Mouse (Mus musculus): Measurements from ENCODE around the gene Tor3a.
A peak's percentile ranks its signal among the peaks of the same experiment; 100 is the strongest.
"Not testable (repeated sequence)": the region's sequence is repeated elsewhere in the genome, so short reads cannot be mapped to it uniquely, and the experiment has no call there.

The Tor3a gene

GRCm38 (mm10) chr1:156671921-156672320, 2.2 kb downstream of the Tor3a start:
- DNase-seq (ENCODE audit: low read depth, low spot score), result no peak

- no peak for DNase-seq (ENCODE audit: low read depth, low spot score)
Observed at GRCm38 (mm10) chr1:156669208-156669983, 4.8 kb downstream of the Tor3a start.

- no peak for DNase-seq (ENCODE audit: low read depth, low spot score)
Observed at GRCm38 (mm10) chr1:156668602-156669001, 5.6 kb downstream of the Tor3a start.

GRCm38 (mm10) chr1:156667141-156667926, 6.8 kb downstream of the Tor3a start:
- peak; percentile 26 for DNase-seq (ENCODE audit: low read depth, low spot score)

- DNase-seq (ENCODE audit: low read depth, low spot score), result no peak
Observed at GRCm38 (mm10) chr1:156665777-156666176, 8.4 kb downstream of the Tor3a start.

GRCm38 (mm10) chr1:156660660-156661236, 13.4 kb downstream of the Tor3a start:
- not testable (repeated sequence) for DNase-seq (ENCODE audit: low read depth, low spot score)

GRCm38 (mm10) chr1:156659906-156660659, 14.1 kb downstream of the Tor3a start:
- DNase-seq (ENCODE audit: low read depth, low spot score), result no peak

- DNase-seq (ENCODE audit: low read depth, low spot score), result no peak
Observed at GRCm38 (mm10) chr1:156658676-156659075, 15.5 kb downstream of the Tor3a start.

GRCm38 (mm10) chr1:156657523-156657922, 16.6 kb downstream of the Tor3a start:
- DNase-seq (ENCODE audit: low read depth, low spot score), result no peak

- no peak for DNase-seq (ENCODE audit: low read depth, low spot score)
Observed at GRCm38 (mm10) chr1:156654735-156655530, 19.2 kb downstream of the Tor3a start.

- DNase-seq (ENCODE audit: low read depth, low spot score), result no peak
Observed at GRCm38 (mm10) chr1:156652189-156652822, 21.9 kb downstream of the Tor3a start.

GRCm38 (mm10) chr1:156650631-156651030, 23.5 kb downstream of the Tor3a start:
- DNase-seq (ENCODE audit: low read depth, low spot score), result no peak

- DNase-seq (ENCODE audit: low read depth, low spot score), result no peak
Observed at GRCm38 (mm10) chr1:156648705-156649104, 25.5 kb downstream of the Tor3a start.

GRCm38 (mm10) chr1:156645971-156646370, 28.2 kb downstream of the Tor3a start:
- no peak for DNase-seq (ENCODE audit: low read depth, low spot score)

- DNase-seq (ENCODE audit: low read depth, low spot score), result peak; percentile 52
Observed at GRCm38 (mm10) chr1:156644780-156645523, 29.2 kb downstream of the Tor3a start.

- no peak for DNase-seq (ENCODE audit: low read depth, low spot score)
Observed at GRCm38 (mm10) chr1:156644061-156644460, 30.1 kb downstream of the Tor3a start.

GRCm38 (mm10) chr1:156642813-156643212, 31.3 kb downstream of the Tor3a start:
- no peak for DNase-seq (ENCODE audit: low read depth, low spot score)

- no peak for DNase-seq (ENCODE audit: low read depth, low spot score)
Observed at GRCm38 (mm10) chr1:156641808-156642207, 32.3 kb downstream of the Tor3a start.

GRCm38 (mm10) chr1:156640577-156640976, 33.6 kb downstream of the Tor3a start:
- no peak for DNase-seq (ENCODE audit: low read depth, low spot score)

- DNase-seq (ENCODE audit: low read depth, low spot score), result no peak
Observed at GRCm38 (mm10) chr1:156639455-156639854, 34.7 kb downstream of the Tor3a start.

Measured in skeletal muscle tissue, adult 2 months (tissue).